Mouse (Mus musculus) spleen, adult 2 months (tissue): ENCODE measurements around the gene Spata31d1a.

Experiments
- CTCF ChIP-seq: fragments of 200-500 bp; IDR thresholded peaks from 2 replicates; pipeline ENCODE4 v1.5.1; 2011; ENCODE audit warnings: mild to moderate bottlenecking, inconsistent platforms; ENCODE audit not compliant: insufficient read depth, insufficient read length, insufficient replicate concordance; ENCODE audit errors: extremely low read depth
- POLR2A ChIP-seq: fragments of 200-500 bp; IDR thresholded peaks from 2 replicates; pipeline ENCODE4 v1.6.1; 2011; ENCODE audit warnings: low read depth, low read length, inconsistent platforms

DNA sequence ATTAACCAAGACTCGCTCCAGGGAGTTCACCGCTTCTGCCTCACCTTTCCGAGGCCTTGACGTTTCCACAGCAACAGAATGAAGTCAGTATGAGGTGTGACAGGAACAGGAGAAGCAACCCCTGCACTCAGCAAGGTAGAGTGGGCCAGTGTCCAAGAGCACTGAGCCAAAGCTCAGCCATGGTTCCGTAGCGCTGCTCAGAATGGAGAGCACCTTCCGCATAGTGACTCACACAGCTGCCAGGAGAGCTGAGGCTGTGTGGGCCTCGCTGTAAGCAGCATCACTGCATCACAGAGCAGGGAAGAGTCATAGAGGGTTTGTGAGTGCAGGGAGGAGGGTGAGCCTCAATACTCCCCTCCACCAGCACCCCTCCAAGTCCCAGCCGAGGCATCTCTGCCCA lies 36.6 kb upstream of the Spata31d1a start, which contains the start of gene 1700014D04Rik:
- TF ChIP-seq CTCF (no peak), POLR2A (no peak)
